Mouse (Mus musculus): ENCODE measurements around the gene Gatd1. TPM values are rescaled to one million over a fixed set of nuclear protein-coding genes. Genes with fewer than 3 reads are reported as not detected.
A peak's percentile ranks its signal among the peaks of the same experiment; 100 is the strongest.

The Gatd1 gene
- total and polyA plus RNA-seq, 3 experiments: 15.4 to 23.9 (median 22.6) TPM

- no peak for TF ChIP-seq POLR2AphosphoS5 (IDR thresholded peaks at IDR 0.05; ENCODE audit: insufficient replicate concordance, low read depth, low read length)
- TF ChIP-seq GATA2 (IDR thresholded peaks at IDR 0.05; ENCODE audit: borderline replicate concordance, low read depth, low read length): no peak
- peak; percentile 73 for TF ChIP-seq TAL1 (conservative IDR thresholded peaks at IDR 0.05; ENCODE audit: low read depth, low read length)
- no peak for TF ChIP-seq GATA1 (IDR thresholded peaks at IDR 0.05; ENCODE audit: borderline replicate concordance, low read length)
- TF ChIP-seq CTCF (IDR thresholded peaks at IDR 0.05; ENCODE audit: low read depth, low read length): no peak
- H3K4me3 ChIP-seq (ENCODE audit: low read depth, low read length): no peak overlapping the region
- ATAC-seq (ENCODE audit: extremely low read depth, insufficient number of reproducible peaks, low FRiP score, poor library complexity, severe bottlenecking) (peak; percentile 71), DNase-seq (ENCODE audit: low spot score) (peak; percentile 44)
- no peaks in the 10 kb centered on the region for H3K9me3 ChIP-seq (replicated peaks)
- H3K27me3 ChIP-seq (ENCODE audit: insufficient read depth, low read length): peaks cover 19% of the 10 kb centered on the region
- no peaks in the 10 kb centered on the region for H3K36me3 ChIP-seq (replicated peaks)
- peaks cover 52% of the 10 kb centered on the region for H3K4me1 ChIP-seq (ENCODE audit: insufficient read depth, low read depth, low read length)
Measured at GRCm38 (mm10) chr7:141364349-141365048, 49.4 kb downstream of the Gatd1 start.

GRCm38 (mm10) chr7:141363752-141364125 lies 50.2 kb downstream of the Gatd1 start:
- Histone ChIP-seq H3K9me3 (replicated peaks) (no peaks in the 10 kb centered on the region), H3K36me3 (replicated peaks) (no peaks in the 10 kb centered on the region), H3K4me1 (ENCODE audit: insufficient read depth, low read depth, low read length) (peaks cover 52% of the 10 kb centered on the region), H3K27me3 (ENCODE audit: insufficient read depth, low read length) (peaks cover 21% of the 10 kb centered on the region), H3K4me3 (ENCODE audit: low read depth, low read length) (peak overlapping the region; percentile 21; the same call in 1 of the 2 replicates)
- DNase-seq (ENCODE audit: low spot score) (no peak), ATAC-seq (ENCODE audit: extremely low read depth, insufficient number of reproducible peaks, low FRiP score, poor library complexity, severe bottlenecking) (0 out of 2 replicates have a peak, but pooled peaks have one; percentile 23)
- TF ChIP-seq POLR2AphosphoS5 (IDR thresholded peaks at IDR 0.05; ENCODE audit: insufficient replicate concordance, low read depth, low read length): no peak
- no peak; the same call in 1 of the 2 replicates for TF ChIP-seq CTCF (IDR thresholded peaks at IDR 0.05; ENCODE audit: low read depth, low read length)
- TF ChIP-seq GATA2 (IDR thresholded peaks at IDR 0.05; ENCODE audit: borderline replicate concordance, low read depth, low read length): no peak
- no peak for TF ChIP-seq GATA1 (IDR thresholded peaks at IDR 0.05; ENCODE audit: borderline replicate concordance, low read length)
- no peak for TF ChIP-seq TAL1 (conservative IDR thresholded peaks at IDR 0.05; ENCODE audit: low read depth, low read length)

- peaks cover 21% of the 10 kb centered on the region for H3K27me3 ChIP-seq (ENCODE audit: insufficient read depth, low read length)
- H3K4me3 ChIP-seq (ENCODE audit: low read depth, low read length): peak overlapping the region; percentile 21; the same call in 1 of the 2 replicates
- H3K36me3 ChIP-seq (replicated peaks): no peaks in the 10 kb centered on the region
- peak; percentile 51 for DNase-seq (ENCODE audit: low spot score)
- peak; percentile 55; the same call in 1 of the 2 replicates for ATAC-seq (ENCODE audit: extremely low read depth, insufficient number of reproducible peaks, low FRiP score, poor library complexity, severe bottlenecking)
- no peaks in the 10 kb centered on the region for H3K9me3 ChIP-seq (replicated peaks)
- peaks cover 50% of the 10 kb centered on the region for H3K4me1 ChIP-seq (ENCODE audit: insufficient read depth, low read depth, low read length)
- TF ChIP-seq GATA2 (IDR thresholded peaks at IDR 0.05; ENCODE audit: borderline replicate concordance, low read depth, low read length): no peak
- peak; percentile 61 for TF ChIP-seq CTCF (IDR thresholded peaks at IDR 0.05; ENCODE audit: low read depth, low read length)
Measured at GRCm38 (mm10) chr7:141363106-141363751, 50.7 kb downstream of the Gatd1 start.

GRCm38 (mm10) chr7:141361510-141361909 lies 52.4 kb downstream of the Gatd1 start:
- Histone ChIP-seq H3K27me3 (ENCODE audit: insufficient read depth, low read length) (peaks cover 35% of the 10 kb centered on the region), H3K9me3 (replicated peaks) (no peaks in the 10 kb centered on the region), H3K4me1 (ENCODE audit: insufficient read depth, low read depth, low read length) (peaks cover 56% of the 10 kb centered on the region), H3K36me3 (replicated peaks) (no peaks in the 10 kb centered on the region), H3K4me3 (ENCODE audit: low read depth, low read length) (no peak overlapping the region)
- DNase-seq (ENCODE audit: low spot score) (no peak), ATAC-seq (ENCODE audit: extremely low read depth, insufficient number of reproducible peaks, low FRiP score, poor library complexity, severe bottlenecking) (no peak)
- TF ChIP-seq CTCF (IDR thresholded peaks at IDR 0.05; ENCODE audit: low read depth, low read length) (no peak), POLR2AphosphoS5 (IDR thresholded peaks at IDR 0.05; ENCODE audit: insufficient replicate concordance, low read depth, low read length) (no peak), TAL1 (conservative IDR thresholded peaks at IDR 0.05; ENCODE audit: low read depth, low read length) (no peak), GATA2 (IDR thresholded peaks at IDR 0.05; ENCODE audit: borderline replicate concordance, low read depth, low read length) (no peak), GATA1 (IDR thresholded peaks at IDR 0.05; ENCODE audit: borderline replicate concordance, low read length) (no peak)

Other genes with a start within 250 kb of the Gatd1 start
Only the 20 nearest of the 26 such genes appear.
- 73.1 and 77.4 TPM in 2 replicates for gene Phrf1, start 185.4 kb downstream of the Gatd1 start, total RNA-seq (2014; fragmentation: Nextera tagmentation)
- gene Phrf1, start 185.4 kb downstream of the Gatd1 start, total RNA-seq (2017): 45.1 and 61.4 TPM in 2 replicates
- 159 and 173 TPM in 2 replicates for gene Phrf1, start 185.4 kb downstream of the Gatd1 start, polyA plus RNA-seq (2012)
- 1.6 and 2.5 TPM in 2 replicates for gene Irf7, start 147.7 kb downstream of the Gatd1 start, total RNA-seq (2014; fragmentation: Nextera tagmentation)
- 6.2 and 6.8 TPM in 2 replicates for gene Irf7, start 147.7 kb downstream of the Gatd1 start, total RNA-seq (2017)
- 12.9 and 17.6 TPM in 2 replicates for gene Irf7, start 147.7 kb downstream of the Gatd1 start, polyA plus RNA-seq (2012)
- not detected in 2 replicates for gene Cdhr5, start 137.3 kb downstream of the Gatd1 start, total RNA-seq (2014; fragmentation: Nextera tagmentation)
- gene Cdhr5, start 137.3 kb downstream of the Gatd1 start, total RNA-seq (2017): 0.05 TPM in 1 of 2 replicates, not detected in the other
- not detected in 2 replicates for gene Cdhr5, start 137.3 kb downstream of the Gatd1 start, polyA plus RNA-seq (2012)
- not detected in 2 replicates for gene Sct, start 135.0 kb downstream of the Gatd1 start, total RNA-seq (2014; fragmentation: Nextera tagmentation)
- gene Sct, start 135.0 kb downstream of the Gatd1 start, total RNA-seq (2017): not detected in 2 replicates
- not detected in 2 replicates for gene Sct, start 135.0 kb downstream of the Gatd1 start, polyA plus RNA-seq (2012)
- gene Drd4, start 122.1 kb downstream of the Gatd1 start, total RNA-seq (2014; fragmentation: Nextera tagmentation): not detected in 2 replicates
- 0.38 TPM in 1 of 2 replicates, not detected in the other for gene Drd4, start 122.1 kb downstream of the Gatd1 start, total RNA-seq (2017)
- not detected in 2 replicates for gene Drd4, start 122.1 kb downstream of the Gatd1 start, polyA plus RNA-seq (2012)
- gene Deaf1, start 86.4 kb downstream of the Gatd1 start, total RNA-seq (2014; fragmentation: Nextera tagmentation): 35.3 and 41.2 TPM in 2 replicates
- 22.9 and 27.0 TPM in 2 replicates for gene Deaf1, start 86.4 kb downstream of the Gatd1 start, total RNA-seq (2017)
- gene Deaf1, start 86.4 kb downstream of the Gatd1 start, polyA plus RNA-seq (2012): 55.8 and 61.7 TPM in 2 replicates
- 22.5 and 24.4 TPM in 2 replicates for gene Tmem80, start 86.4 kb downstream of the Gatd1 start, total RNA-seq (2014; fragmentation: Nextera tagmentation)
- gene Tmem80, start 86.4 kb downstream of the Gatd1 start, total RNA-seq (2017): 18.0 and 18.3 TPM in 2 replicates
- 8.4 and 9.0 TPM in 2 replicates for gene Tmem80, start 86.4 kb downstream of the Gatd1 start, polyA plus RNA-seq (2012)
- not detected in 2 replicates for gene Eps8l2, start 75.3 kb downstream of the Gatd1 start, total RNA-seq (2014; fragmentation: Nextera tagmentation)
- 0.33 TPM in 1 of 2 replicates, not detected in the other for gene Eps8l2, start 75.3 kb downstream of the Gatd1 start, total RNA-seq (2017)
- gene Eps8l2, start 75.3 kb downstream of the Gatd1 start, polyA plus RNA-seq (2012): not detected in 2 replicates
- 59.1 and 68.2 TPM in 2 replicates for gene Taldo1, start 21.9 kb downstream of the Gatd1 start, total RNA-seq (2014; fragmentation: Nextera tagmentation)
- gene Taldo1, start 21.9 kb downstream of the Gatd1 start, total RNA-seq (2017): 514 and 659 TPM in 2 replicates
- 207 and 336 TPM in 2 replicates for gene Taldo1, start 21.9 kb downstream of the Gatd1 start, polyA plus RNA-seq (2012)
- not detected in 2 replicates for gene Cend1, start 15.4 kb upstream of the Gatd1 start, total RNA-seq (2014; fragmentation: Nextera tagmentation)
- gene Cend1, start 15.4 kb upstream of the Gatd1 start, total RNA-seq (2017): not detected in 2 replicates
- not detected in 2 replicates for gene Cend1, start 15.4 kb upstream of the Gatd1 start, polyA plus RNA-seq (2012)
- gene Slc25a22, start 23.8 kb upstream of the Gatd1 start, total RNA-seq (2014; fragmentation: Nextera tagmentation): 16.3 and 20.8 TPM in 2 replicates
- 3.7 and 3.8 TPM in 2 replicates for gene Slc25a22, start 23.8 kb upstream of the Gatd1 start, total RNA-seq (2017)
- 51.8 and 54.9 TPM in 2 replicates for gene Slc25a22, start 23.8 kb upstream of the Gatd1 start, polyA plus RNA-seq (2012)
- 22.9 and 29.6 TPM in 2 replicates for gene Pidd1, start 29.9 kb upstream of the Gatd1 start, total RNA-seq (2014; fragmentation: Nextera tagmentation)
- 8.8 and 8.9 TPM in 2 replicates for gene Pidd1, start 29.9 kb upstream of the Gatd1 start, total RNA-seq (2017)
- 40.1 and 59.6 TPM in 2 replicates for gene Pidd1, start 29.9 kb upstream of the Gatd1 start, polyA plus RNA-seq (2012)
- gene Rplp2, start 33.2 kb upstream of the Gatd1 start, total RNA-seq (2014; fragmentation: Nextera tagmentation): 939 and 1,045 TPM in 2 replicates
- gene Rplp2, start 33.2 kb upstream of the Gatd1 start, total RNA-seq (2017): 1,867 and 2,370 TPM in 2 replicates
- gene Rplp2, start 33.2 kb upstream of the Gatd1 start, polyA plus RNA-seq (2012): 5,272 and 6,746 TPM in 2 replicates
- 23.6 and 26.7 TPM in 2 replicates for gene Pnpla2, start 41.1 kb upstream of the Gatd1 start, total RNA-seq (2014; fragmentation: Nextera tagmentation)
- 7.1 and 9.9 TPM in 2 replicates for gene Pnpla2, start 41.1 kb upstream of the Gatd1 start, total RNA-seq (2017)
- 49.9 and 50.5 TPM in 2 replicates for gene Pnpla2, start 41.1 kb upstream of the Gatd1 start, polyA plus RNA-seq (2012)
- not detected in 2 replicates for gene Cracr2b, start 47.0 kb upstream of the Gatd1 start, total RNA-seq (2014; fragmentation: Nextera tagmentation)
- 0.44 TPM in 1 of 2 replicates, not detected in the other for gene Cracr2b, start 47.0 kb upstream of the Gatd1 start, total RNA-seq (2017)
- gene Cracr2b, start 47.0 kb upstream of the Gatd1 start, polyA plus RNA-seq (2012): not detected in 2 replicates
- gene Cd151, start 53.3 kb upstream of the Gatd1 start, total RNA-seq (2014; fragmentation: Nextera tagmentation): 6.4 and 13.8 TPM in 2 replicates
- 18.1 and 24.3 TPM in 2 replicates for gene Cd151, start 53.3 kb upstream of the Gatd1 start, total RNA-seq (2017)
- 8.0 and 13.3 TPM in 2 replicates for gene Cd151, start 53.3 kb upstream of the Gatd1 start, polyA plus RNA-seq (2012)
- gene Polr2l, start 61.0 kb upstream of the Gatd1 start, total RNA-seq (2014; fragmentation: Nextera tagmentation): 13.0 and 18.7 TPM in 2 replicates
- gene Polr2l, start 61.0 kb upstream of the Gatd1 start, total RNA-seq (2017): 61.0 and 66.9 TPM in 2 replicates
- 58.3 and 69.4 TPM in 2 replicates for gene Polr2l, start 61.0 kb upstream of the Gatd1 start, polyA plus RNA-seq (2012)
- gene Tspan4, start 61.1 kb upstream of the Gatd1 start, total RNA-seq (2014; fragmentation: Nextera tagmentation): 13.5 and 14.6 TPM in 2 replicates
- 28.7 and 35.3 TPM in 2 replicates for gene Tspan4, start 61.1 kb upstream of the Gatd1 start, total RNA-seq (2017)
- gene Tspan4, start 61.1 kb upstream of the Gatd1 start, polyA plus RNA-seq (2012): 15.3 and 16.2 TPM in 2 replicates
- 15.4 and 19.4 TPM in 2 replicates for gene Chid1, start 125.7 kb upstream of the Gatd1 start, total RNA-seq (2014; fragmentation: Nextera tagmentation)
- gene Chid1, start 125.7 kb upstream of the Gatd1 start, total RNA-seq (2017): 25.1 and 32.5 TPM in 2 replicates
- gene Chid1, start 125.7 kb upstream of the Gatd1 start, polyA plus RNA-seq (2012): 14.4 and 19.2 TPM in 2 replicates
- 1.0 and 3.2 TPM in 2 replicates for gene Ap2a2, start 148.0 kb upstream of the Gatd1 start, total RNA-seq (2014; fragmentation: Nextera tagmentation)
- 4.5 and 5.3 TPM in 2 replicates for gene Ap2a2, start 148.0 kb upstream of the Gatd1 start, total RNA-seq (2017)
- 2.8 TPM in 2 replicates for gene Ap2a2, start 148.0 kb upstream of the Gatd1 start, polyA plus RNA-seq (2012)